Mouse (Mus musculus): ENCODE measurements around the gene Ptn. TPM values are rescaled to one million over a fixed set of nuclear protein-coding genes. Genes with fewer than 3 reads are reported as not detected.

The Ptn gene
- polyA plus RNA-seq (2012; rRNA removed), result 0.81 and 0.94 TPM in 2 replicates

GRCm38 (mm10) chr6:36809747-36810285 lies at the start of gene Ptn:
Gene Ptn (minus strand): TSS chr6:36810220.
- Histone ChIP-seq H3K4me3 (ENCODE audit: control insufficient read depth, low read depth, low read length) (peak within 1 kb of the TSS; percentile 11), H3K27ac (ENCODE audit: control insufficient read depth, insufficient read depth, low read depth, low read length) (no peak within 1 kb of the TSS), H3K4me1 (ENCODE audit: control insufficient read depth, insufficient read depth, low read length) (peaks cover 2% of the 10 kb centered on the region; the same call in 1 of the 2 replicates), H3K36me3 (ENCODE audit: control insufficient read depth, insufficient read depth, low read length) (no peaks in the 10 kb centered on the region), H3K27me3 (ENCODE audit: control insufficient read depth, insufficient read depth, low read length) (no peaks in the 10 kb centered on the region)
- TF ChIP-seq POLR2A (IDR thresholded peaks at IDR 0.05; ENCODE audit: control insufficient read depth, low read depth, low read length) (no peak), CTCF (IDR thresholded peaks at IDR 0.05; ENCODE audit: control insufficient read depth, insufficient read depth, insufficient replicate concordance, low read depth, low read length) (no peak)

GRCm38 (mm10) chr6:36858258-36859041 lies 48.4 kb upstream of the Ptn start:
- Histone ChIP-seq H3K27ac (ENCODE audit: control insufficient read depth, insufficient read depth, low read depth, low read length) (no peak overlapping the region), H3K27me3 (ENCODE audit: control insufficient read depth, insufficient read depth, low read length) (no peaks in the 10 kb centered on the region), H3K4me1 (ENCODE audit: control insufficient read depth, insufficient read depth, low read length) (no peaks in the 10 kb centered on the region), H3K36me3 (ENCODE audit: control insufficient read depth, insufficient read depth, low read length) (no peaks in the 10 kb centered on the region), H3K4me3 (ENCODE audit: control insufficient read depth, low read depth, low read length) (no peak overlapping the region)
- TF ChIP-seq POLR2A (IDR thresholded peaks at IDR 0.05; ENCODE audit: control insufficient read depth, low read depth, low read length), result no peak
- TF ChIP-seq CTCF (IDR thresholded peaks at IDR 0.05; ENCODE audit: control insufficient read depth, insufficient read depth, insufficient replicate concordance, low read depth, low read length), result no peak

- Histone ChIP-seq H3K4me3 (ENCODE audit: control insufficient read depth, low read depth, low read length) (no peak overlapping the region), H3K36me3 (ENCODE audit: control insufficient read depth, insufficient read depth, low read length) (no peaks in the 10 kb centered on the region), H3K27ac (ENCODE audit: control insufficient read depth, insufficient read depth, low read depth, low read length) (no peak overlapping the region), H3K4me1 (ENCODE audit: control insufficient read depth, insufficient read depth, low read length) (no peaks in the 10 kb centered on the region), H3K27me3 (ENCODE audit: control insufficient read depth, insufficient read depth, low read length) (no peaks in the 10 kb centered on the region)
- TF ChIP-seq CTCF (IDR thresholded peaks at IDR 0.05; ENCODE audit: control insufficient read depth, insufficient read depth, insufficient replicate concordance, low read depth, low read length) (no peak), POLR2A (IDR thresholded peaks at IDR 0.05; ENCODE audit: control insufficient read depth, low read depth, low read length) (no peak)
Observed at GRCm38 (mm10) chr6:36857627-36858257, 47.7 kb upstream of the Ptn start.

- no peak for TF ChIP-seq CTCF (IDR thresholded peaks at IDR 0.05; ENCODE audit: control insufficient read depth, insufficient read depth, insufficient replicate concordance, low read depth, low read length)
- TF ChIP-seq POLR2A (IDR thresholded peaks at IDR 0.05; ENCODE audit: control insufficient read depth, low read depth, low read length), result no peak
- Histone ChIP-seq H3K36me3 (ENCODE audit: control insufficient read depth, insufficient read depth, low read length) (no peaks in the 10 kb centered on the region), H3K4me3 (ENCODE audit: control insufficient read depth, low read depth, low read length) (no peak overlapping the region), H3K27me3 (ENCODE audit: control insufficient read depth, insufficient read depth, low read length) (no peaks in the 10 kb centered on the region), H3K4me1 (ENCODE audit: control insufficient read depth, insufficient read depth, low read length) (no peaks in the 10 kb centered on the region), H3K27ac (ENCODE audit: control insufficient read depth, insufficient read depth, low read depth, low read length) (no peak overlapping the region)
Observed at GRCm38 (mm10) chr6:36850422-36851129, 40.6 kb upstream of the Ptn start.

GRCm38 (mm10) chr6:36845288-36845687 lies 35.3 kb upstream of the Ptn start:
- Histone ChIP-seq H3K27ac (ENCODE audit: control insufficient read depth, insufficient read depth, low read depth, low read length) (no peak overlapping the region), H3K27me3 (ENCODE audit: control insufficient read depth, insufficient read depth, low read length) (no peaks in the 10 kb centered on the region), H3K4me3 (ENCODE audit: control insufficient read depth, low read depth, low read length) (no peak overlapping the region), H3K4me1 (ENCODE audit: control insufficient read depth, insufficient read depth, low read length) (no peaks in the 10 kb centered on the region), H3K36me3 (ENCODE audit: control insufficient read depth, insufficient read depth, low read length) (no peaks in the 10 kb centered on the region)
- TF ChIP-seq CTCF (IDR thresholded peaks at IDR 0.05; ENCODE audit: control insufficient read depth, insufficient read depth, insufficient replicate concordance, low read depth, low read length) (no peak), POLR2A (IDR thresholded peaks at IDR 0.05; ENCODE audit: control insufficient read depth, low read depth, low read length) (no peak)

GRCm38 (mm10) chr6:36844258-36844657 lies 34.2 kb upstream of the Ptn start:
- H3K4me3 ChIP-seq (ENCODE audit: control insufficient read depth, low read depth, low read length), result no peak overlapping the region
- H3K27ac ChIP-seq (ENCODE audit: control insufficient read depth, insufficient read depth, low read depth, low read length), result no peak overlapping the region
- no peaks in the 10 kb centered on the region for H3K27me3 ChIP-seq (ENCODE audit: control insufficient read depth, insufficient read depth, low read length)
- no peaks in the 10 kb centered on the region for H3K4me1 ChIP-seq (ENCODE audit: control insufficient read depth, insufficient read depth, low read length)
- no peak for TF ChIP-seq POLR2A (IDR thresholded peaks at IDR 0.05; ENCODE audit: control insufficient read depth, low read depth, low read length)
- TF ChIP-seq CTCF (IDR thresholded peaks at IDR 0.05; ENCODE audit: control insufficient read depth, insufficient read depth, insufficient replicate concordance, low read depth, low read length), result no peak
- no peaks in the 10 kb centered on the region for H3K36me3 ChIP-seq (ENCODE audit: control insufficient read depth, insufficient read depth, low read length)

- H3K36me3 ChIP-seq (ENCODE audit: control insufficient read depth, insufficient read depth, low read length), result no peaks in the 10 kb centered on the region
- no peak overlapping the region for H3K4me3 ChIP-seq (ENCODE audit: control insufficient read depth, low read depth, low read length)
- TF ChIP-seq CTCF (IDR thresholded peaks at IDR 0.05; ENCODE audit: control insufficient read depth, insufficient read depth, insufficient replicate concordance, low read depth, low read length), result no peak
- no peaks in the 10 kb centered on the region for H3K27me3 ChIP-seq (ENCODE audit: control insufficient read depth, insufficient read depth, low read length)
- H3K27ac ChIP-seq (ENCODE audit: control insufficient read depth, insufficient read depth, low read depth, low read length), result no peak overlapping the region
- H3K4me1 ChIP-seq (ENCODE audit: control insufficient read depth, insufficient read depth, low read length), result no peaks in the 10 kb centered on the region
Observed at GRCm38 (mm10) chr6:36843031-36843488, 33.0 kb upstream of the Ptn start.

Data from testis, adult 2 months (tissue).